Mouse (Mus musculus) cerebellum, postnatal 4 days (tissue): ENCODE data around the gene Ifi27l2a.

Source experiments
- DNase-seq, 2 experiments: peaks; one replicate each; pipeline ENCODE4 v3.0.0; 2022; ENCODE audit warnings: low spot score in 2 of 2, mixed read lengths in 1 of 2

The Ifi27l2a gene

GRCm38 (mm10) chr12:103425729-103426470 is 17.6 kb downstream of the Ifi27l2a start, which contains the start of gene Ddx24:
Gene Ddx24, minus strand, starts transcription at chr12:103425830.
- DNase-seq: peak; percentile 90 to 95

GRCm38 (mm10) chr12:103425016-103425728 is 18.3 kb downstream of the Ifi27l2a start:
- DNase-seq: no peak

GRCm38 (mm10) chr12:103408144-103408543 is 35.3 kb downstream of the Ifi27l2a start:
- no peak for DNase-seq

GRCm38 (mm10) chr12:103407720-103408119 is 35.8 kb downstream of the Ifi27l2a start, which contains the start of gene 9330161L09Rik:
Gene 9330161L09Rik, minus strand, starts transcription at chr12:103407820.
- no peak for DNase-seq

- DNase-seq: no peak
Observed at GRCm38 (mm10) chr12:103404131-103404530, 39.3 kb downstream of the Ifi27l2a start.

GRCm38 (mm10) chr12:103396751-103397150 is 46.7 kb downstream of the Ifi27l2a start:
- DNase-seq: no peak

GRCm38 (mm10) chr12:103395486-103396275 is 47.8 kb downstream of the Ifi27l2a start:
- DNase-seq: no peak

GRCm38 (mm10) chr12:103393528-103393927 is 50.0 kb downstream of the Ifi27l2a start:
- DNase-seq: no peak
